Mouse (Mus musculus) spleen, adult 2 months (tissue): ENCODE results near the gene Olfr1475. TPM values are rescaled to one million over a fixed set of nuclear protein-coding genes. Genes with fewer than 3 reads are reported as not detected.
"Not testable (repeated sequence)": the region's sequence is repeated elsewhere in the genome, so short reads cannot be mapped to it uniquely, and the experiment has no call there.

Source experiments
- DNase-seq, 2 experiments: peaks; one replicate each; pipeline versions ENCODE4 v3.0.0 to v3.0.0-alpha.2; 2012 to 2021; ENCODE audit warnings: low spot score in 2 of 2, low read depth in 1 of 2
- H3K27ac ChIP-seq: fragments of 200-500 bp; 2 replicates; pipeline ENCODE4 v1.5.1; 2012; ENCODE audit warnings: low read length, inconsistent platforms; ENCODE audit not compliant: insufficient read depth
- H3K27me3 ChIP-seq: fragments of 200-500 bp; 2 replicates; pipeline ENCODE4 v1.6.1; 2012; ENCODE audit warnings: mild to moderate bottlenecking, moderate library complexity, low read length, inconsistent platforms; ENCODE audit not compliant: control insufficient read depth, insufficient read depth
- H3K36me3 ChIP-seq: fragments of 200-500 bp; 2 replicates; pipeline ENCODE4 v1.6.1; 2012; ENCODE audit warnings: mild to moderate bottlenecking, low read length, inconsistent platforms; ENCODE audit not compliant: control insufficient read depth, insufficient read depth
- H3K4me1 ChIP-seq: fragments of 200-500 bp; 2 replicates; pipeline ENCODE4 v1.6.1; 2011; ENCODE audit warnings: inconsistent platforms; ENCODE audit not compliant: control insufficient read depth, insufficient read depth, insufficient read length
- H3K4me3 ChIP-seq: fragments of 200-500 bp; 2 replicates; pipeline ENCODE4 v1.5.1; 2011; ENCODE audit warnings: mild to moderate bottlenecking, inconsistent platforms; ENCODE audit not compliant: insufficient read depth, insufficient read length; ENCODE audit errors: extremely low read depth
- CTCF ChIP-seq: fragments of 200-500 bp; IDR thresholded peaks from 2 replicates; pipeline ENCODE4 v1.5.1; 2011; ENCODE audit warnings: mild to moderate bottlenecking, inconsistent platforms; ENCODE audit not compliant: insufficient read depth, insufficient read length, insufficient replicate concordance; ENCODE audit errors: extremely low read depth
- POLR2A ChIP-seq: fragments of 200-500 bp; IDR thresholded peaks from 2 replicates; pipeline ENCODE4 v1.6.1; 2011; ENCODE audit warnings: low read depth, low read length, inconsistent platforms
- WGBS: fragments of 180-500 bp; shearing (Covaris S2); methylation state at CpG from one replicate; pipeline ENCODE4 v1.1.7; 2018; 5-methylcytosine and 5-hydroxymethylcytosine counted together
- polyA plus RNA-seq: library from polyadenylated mRNA; depleted of rRNA; stranded (reverse); fragments of >200 nt; gene quantifications from 2 replicates; pipeline ENCODE4 v1.2.3, GENCODE M21; 2012; rRNA removed

Gene Olfr1475
- not detected in 2 replicates for polyA plus RNA-seq

DNA sequence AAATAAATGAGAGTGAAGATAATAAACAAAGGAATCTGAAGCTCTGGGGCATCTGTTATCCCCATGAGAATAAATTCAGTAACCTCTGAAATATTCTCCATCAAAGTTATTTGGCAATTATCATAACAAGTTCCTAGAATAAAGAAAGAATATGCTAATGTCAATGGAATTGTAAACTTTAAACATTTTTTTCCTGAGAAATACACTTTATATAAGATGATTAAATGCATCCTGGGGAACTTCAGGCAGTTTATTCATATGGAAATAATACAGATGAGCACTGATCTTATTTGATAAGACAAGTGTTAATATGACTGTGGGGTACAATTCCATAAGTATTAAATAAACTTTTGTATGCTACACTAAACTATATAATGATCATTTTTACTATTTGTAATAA is at the start of gene Olfr1475:
TSS of gene Olfr1475 (minus strand) at position 101 of the 400 bp plus-strand sequence.
- no peaks in the 10 kb centered on the region for H3K27me3 ChIP-seq
- H3K4me3 ChIP-seq, result no peak within 1 kb of the TSS
- H3K27ac ChIP-seq, result no peak within 1 kb of the TSS
- no peaks in the 10 kb centered on the region for H3K36me3 ChIP-seq
- no peaks in the 10 kb centered on the region for H3K4me1 ChIP-seq
- DNase-seq, result no peak
- no peak for TF ChIP-seq CTCF
- no peak for TF ChIP-seq POLR2A

DNA sequence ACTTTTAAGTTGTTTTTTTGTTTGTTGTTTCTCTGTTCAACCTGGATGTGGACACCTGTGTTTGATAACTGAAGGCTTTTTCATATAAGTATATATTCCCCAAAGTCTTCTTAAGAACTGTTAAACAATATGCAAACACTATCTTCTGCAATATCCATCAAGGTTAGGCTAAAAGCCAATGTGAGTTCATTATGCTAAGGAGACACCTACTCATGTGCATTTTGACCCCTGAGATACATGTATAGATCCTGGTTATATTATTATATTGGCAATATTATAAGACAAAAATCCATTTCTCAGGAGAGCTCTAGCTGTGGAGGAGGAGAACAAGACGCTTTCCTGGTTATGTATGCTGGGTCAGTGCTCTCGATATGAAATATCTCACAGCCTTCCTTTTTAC is 47.6 kb upstream of the Olfr1475 start, which contains the start of gene Olfr1480:
TSS of gene Olfr1480 (plus strand) at position 301 of the 400 bp plus-strand sequence.
- Histone ChIP-seq H3K4me1 (no peaks in the 10 kb centered on the region), H3K4me3 (no peak within 1 kb of the TSS), H3K27me3 (no peaks in the 10 kb centered on the region; the same call in 1 of the 2 replicates), H3K27ac (no peak within 1 kb of the TSS), H3K36me3 (no peaks in the 10 kb centered on the region)
- TF ChIP-seq POLR2A (no peak), CTCF (no peak)
- no peak for DNase-seq
- WGBS, result 92% methylated on average over 2 of the region's 2 CpGs

DNA sequence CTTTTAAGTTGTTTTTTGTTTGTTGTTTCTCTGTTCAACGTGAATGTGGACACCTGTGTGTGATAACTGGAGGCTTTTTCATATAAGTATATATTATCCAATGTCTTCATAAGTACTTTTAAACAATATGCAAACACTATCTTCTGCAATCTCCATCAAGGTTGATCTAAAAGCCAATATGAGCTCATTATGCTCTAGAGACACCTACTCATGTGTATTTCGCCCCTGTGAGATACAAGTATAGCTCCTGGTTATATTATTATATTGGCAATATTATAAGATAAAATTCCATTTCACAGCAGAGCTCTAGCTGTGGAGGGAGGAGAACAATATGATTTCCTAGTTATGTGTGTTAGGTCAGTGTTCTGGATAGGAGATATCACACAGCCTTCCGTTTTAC is 20.2 kb upstream of the Olfr1475 start, which contains the start of gene Olfr1477:
TSS of gene Olfr1477 (plus strand) at position 301 of the 400 bp plus-strand sequence.
- Histone ChIP-seq H3K36me3 (no peaks in the 10 kb centered on the region), H3K27me3 (no peaks in the 10 kb centered on the region), H3K4me3 (no peak within 1 kb of the TSS), H3K4me1 (no peaks in the 10 kb centered on the region), H3K27ac (no peak within 1 kb of the TSS)
- DNase-seq, result no peak
- 74% methylated on average over 3 of the region's 3 CpGs for WGBS
- TF ChIP-seq CTCF, result no peak
- TF ChIP-seq POLR2A, result no peak

DNA sequence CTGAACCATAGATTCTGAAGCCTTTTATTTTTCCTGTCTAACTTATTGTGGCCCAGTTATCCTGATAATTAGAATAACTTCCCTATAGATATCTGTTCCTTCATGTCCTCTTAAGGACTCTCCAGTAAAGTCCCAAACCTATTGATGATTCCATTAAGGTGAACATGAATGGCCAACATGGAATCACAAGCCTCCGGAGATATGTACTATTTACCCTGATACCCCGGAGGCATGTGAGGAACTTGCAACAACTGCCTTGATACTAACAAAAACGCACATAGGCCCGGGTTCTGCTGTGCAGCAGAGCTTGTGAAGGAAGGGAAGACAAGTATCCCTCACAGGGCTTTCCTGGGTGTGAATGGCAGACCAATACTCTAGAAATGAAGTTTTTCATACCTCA is 10.7 kb downstream of the Olfr1475 start, which contains the start of gene Olfr1474:
TSS of gene Olfr1474 (plus strand) at position 301 of the 400 bp plus-strand sequence.
- not testable (repeated sequence) for H3K4me3 ChIP-seq, H3K4me1 ChIP-seq, DNase-seq, H3K27ac ChIP-seq, H3K27me3 ChIP-seq, H3K36me3 ChIP-seq
- WGBS, result 79% methylated on average over 4 of the region's 4 CpGs

DNA sequence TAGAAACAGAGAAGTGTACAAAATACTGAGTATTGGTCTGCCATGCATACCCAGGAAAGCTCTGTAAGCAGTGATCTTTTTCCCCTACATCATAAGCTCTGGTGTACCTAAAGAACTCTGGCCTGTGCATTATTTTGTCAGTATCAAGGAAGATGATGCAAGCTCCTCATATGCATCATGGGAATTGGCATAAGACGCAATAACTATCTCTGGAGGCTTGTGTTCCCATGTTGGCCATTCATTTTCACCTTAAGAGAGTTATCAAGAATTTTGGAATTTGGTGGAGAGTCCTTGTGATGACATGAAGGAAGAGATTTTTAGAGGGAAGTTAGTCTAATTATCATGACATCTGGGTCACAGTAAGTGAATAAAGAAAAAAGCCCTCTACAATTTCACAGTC is 24.0 kb downstream of the Olfr1475 start, which contains the start of gene Olfr1472:
TSS of gene Olfr1472 (minus strand) at position 101 of the 400 bp plus-strand sequence.
- Histone ChIP-seq H3K4me1 (no peaks in the 10 kb centered on the region), H3K27me3 (no peaks in the 10 kb centered on the region), H3K36me3 (no peaks in the 10 kb centered on the region), H3K27ac (no peak within 1 kb of the TSS), H3K4me3 (no peak within 1 kb of the TSS)
- TF ChIP-seq CTCF, result no peak
- TF ChIP-seq POLR2A, result no peak
- DNase-seq, result no peak
- 81% methylated on average over 1 of the region's 1 CpGs for WGBS

DNA sequence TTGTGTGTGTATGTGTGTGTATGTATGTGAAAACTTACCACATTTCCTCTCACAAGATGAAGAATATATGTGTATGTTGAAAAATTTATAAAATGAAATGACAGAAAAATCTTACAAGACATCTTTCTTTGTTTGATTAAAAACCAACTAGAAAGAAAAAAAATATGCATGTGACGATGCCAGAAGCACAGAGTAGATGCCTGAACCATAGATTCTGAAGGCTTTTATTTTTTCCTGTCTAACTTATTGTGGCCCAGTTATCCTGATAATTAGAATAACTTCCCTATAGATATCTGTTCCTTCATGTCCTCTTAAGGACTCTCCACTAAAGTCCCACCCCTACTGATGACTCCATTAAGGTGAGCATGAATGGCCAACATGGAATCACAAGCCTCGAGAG is 36.9 kb downstream of the Olfr1475 start, which contains the start of gene Olfr1471:
TSS of gene Olfr1471 (plus strand) at position 301 of the 400 bp plus-strand sequence.
- H3K4me3 ChIP-seq, H3K27ac ChIP-seq, DNase-seq, H3K27me3 ChIP-seq, H3K36me3 ChIP-seq, H3K4me1 ChIP-seq: not testable (repeated sequence)
- WGBS, result 74% methylated on average over 2 of the region's 2 CpGs

Other genes starting within 250 kb of the Olfr1475 start
- not detected in 2 replicates for gene Olfr1463, start 248.9 kb downstream of the Olfr1475 start, polyA plus RNA-seq
- not detected in 2 replicates for gene Olfr1465, start 164.7 kb downstream of the Olfr1475 start, polyA plus RNA-seq
- not detected in 2 replicates for gene Olfr1466, start 141.3 kb downstream of the Olfr1475 start, polyA plus RNA-seq
- not detected in 2 replicates for gene Olfr1467, start 118.0 kb downstream of the Olfr1475 start, polyA plus RNA-seq
- gene Olfr1469, start 72.3 kb downstream of the Olfr1475 start, polyA plus RNA-seq, result not detected in 2 replicates
- gene Olfr1471, start 36.8 kb downstream of the Olfr1475 start, polyA plus RNA-seq, result not detected in 2 replicates
- not detected in 2 replicates for gene Olfr1472, start 24.1 kb downstream of the Olfr1475 start, polyA plus RNA-seq
- not detected in 2 replicates for gene Olfr1474, start 10.6 kb downstream of the Olfr1475 start, polyA plus RNA-seq
- gene Olfr1477, start 20.4 kb upstream of the Olfr1475 start, polyA plus RNA-seq, result not detected in 2 replicates
- gene Olfr1480, start 47.7 kb upstream of the Olfr1475 start, polyA plus RNA-seq, result not detected in 2 replicates
- gene Olfr1484, start 103.3 kb upstream of the Olfr1475 start, polyA plus RNA-seq, result not detected in 2 replicates
- not detected in 2 replicates for gene Olfr1487, start 137.2 kb upstream of the Olfr1475 start, polyA plus RNA-seq
- gene Olfr1489, start 151.4 kb upstream of the Olfr1475 start, polyA plus RNA-seq, result not detected in 2 replicates
- not detected in 2 replicates for gene Olfr1490, start 170.9 kb upstream of the Olfr1475 start, polyA plus RNA-seq
- gene Olfr1491, start 217.1 kb upstream of the Olfr1475 start, polyA plus RNA-seq, result not detected in 2 replicates
- not detected in 2 replicates for gene Olfr1493-ps1, start 243.1 kb upstream of the Olfr1475 start, polyA plus RNA-seq